Mouse (Mus musculus): ENCODE data around the gene Maml2. TPM values are rescaled to one million over a fixed set of nuclear protein-coding genes. Genes with fewer than 3 reads are reported as not detected.

The Maml2 gene
- total RNA-seq, 1 experiment from 2014 or later, result 5.0 TPM

GRCm38 (mm10) chr9:13565343-13566019, 267.7 kb downstream of the Maml2 start:
- ATAC-seq (replicated peaks in 1 of 2; ENCODE audit: insufficient read depth in 1 of 2, low FRiP score in 2 of 2, low TSS enrichment in 1 of 2, low read depth in 1 of 2, poor library complexity in 2 of 2, severe bottlenecking in 2 of 2), result no peak

GRCm38 (mm10) chr9:13566154-13566885, 268.6 kb downstream of the Maml2 start:
- ATAC-seq (replicated peaks in 1 of 2; ENCODE audit: insufficient read depth in 1 of 2, low FRiP score in 2 of 2, low TSS enrichment in 1 of 2, low read depth in 1 of 2, poor library complexity in 2 of 2, severe bottlenecking in 2 of 2), result no peak

GRCm38 (mm10) chr9:13569023-13569422, 271.3 kb downstream of the Maml2 start:
- no peak for ATAC-seq (replicated peaks in 1 of 2; ENCODE audit: insufficient read depth in 1 of 2, low FRiP score in 2 of 2, low TSS enrichment in 1 of 2, low read depth in 1 of 2, poor library complexity in 2 of 2, severe bottlenecking in 2 of 2)

- ATAC-seq (replicated peaks in 1 of 2; ENCODE audit: insufficient read depth in 1 of 2, low FRiP score in 2 of 2, low TSS enrichment in 1 of 2, low read depth in 1 of 2, poor library complexity in 2 of 2, severe bottlenecking in 2 of 2), result no peak
Measured at GRCm38 (mm10) chr9:13572847-13573246, 275.1 kb downstream of the Maml2 start.

- ATAC-seq (replicated peaks in 1 of 2; ENCODE audit: insufficient read depth in 1 of 2, low FRiP score in 2 of 2, low TSS enrichment in 1 of 2, low read depth in 1 of 2, poor library complexity in 2 of 2, severe bottlenecking in 2 of 2), result peak in 1 of 2 experiments; percentile 24; a peak in 1 of 4 replicates
Measured at GRCm38 (mm10) chr9:13574059-13574458, 276.3 kb downstream of the Maml2 start.

- ATAC-seq (replicated peaks in 1 of 2; ENCODE audit: insufficient read depth in 1 of 2, low FRiP score in 2 of 2, low TSS enrichment in 1 of 2, low read depth in 1 of 2, poor library complexity in 2 of 2, severe bottlenecking in 2 of 2), result peak; percentile 84
Measured at GRCm38 (mm10) chr9:13574913-13575312, 277.2 kb downstream of the Maml2 start.

- no peak for ATAC-seq (replicated peaks in 1 of 2; ENCODE audit: insufficient read depth in 1 of 2, low FRiP score in 2 of 2, low TSS enrichment in 1 of 2, low read depth in 1 of 2, poor library complexity in 2 of 2, severe bottlenecking in 2 of 2)
Measured at GRCm38 (mm10) chr9:13577150-13577549, 279.4 kb downstream of the Maml2 start.

- ATAC-seq (replicated peaks in 1 of 2; ENCODE audit: insufficient read depth in 1 of 2, low FRiP score in 2 of 2, low TSS enrichment in 1 of 2, low read depth in 1 of 2, poor library complexity in 2 of 2, severe bottlenecking in 2 of 2), result no peak
Measured at GRCm38 (mm10) chr9:13581184-13581583, 283.4 kb downstream of the Maml2 start.

GRCm38 (mm10) chr9:13583952-13584351, 286.2 kb downstream of the Maml2 start:
- ATAC-seq (replicated peaks in 1 of 2; ENCODE audit: insufficient read depth in 1 of 2, low FRiP score in 2 of 2, low TSS enrichment in 1 of 2, low read depth in 1 of 2, poor library complexity in 2 of 2, severe bottlenecking in 2 of 2), result no peak

GRCm38 (mm10) chr9:13584435-13584834, 286.7 kb downstream of the Maml2 start:
- ATAC-seq (replicated peaks in 1 of 2; ENCODE audit: insufficient read depth in 1 of 2, low FRiP score in 2 of 2, low TSS enrichment in 1 of 2, low read depth in 1 of 2, poor library complexity in 2 of 2, severe bottlenecking in 2 of 2), result no peak

- peak; percentile 97 for ATAC-seq (replicated peaks in 1 of 2; ENCODE audit: insufficient read depth in 1 of 2, low FRiP score in 2 of 2, low TSS enrichment in 1 of 2, low read depth in 1 of 2, poor library complexity in 2 of 2, severe bottlenecking in 2 of 2)
Measured at GRCm38 (mm10) chr9:13587085-13587933, 289.6 kb downstream of the Maml2 start.

- no peak for ATAC-seq (replicated peaks in 1 of 2; ENCODE audit: insufficient read depth in 1 of 2, low FRiP score in 2 of 2, low TSS enrichment in 1 of 2, low read depth in 1 of 2, poor library complexity in 2 of 2, severe bottlenecking in 2 of 2)
Measured at GRCm38 (mm10) chr9:13588786-13589185, 291.0 kb downstream of the Maml2 start.

GRCm38 (mm10) chr9:13592701-13593100, 294.9 kb downstream of the Maml2 start:
- no peak for ATAC-seq (replicated peaks in 1 of 2; ENCODE audit: insufficient read depth in 1 of 2, low FRiP score in 2 of 2, low TSS enrichment in 1 of 2, low read depth in 1 of 2, poor library complexity in 2 of 2, severe bottlenecking in 2 of 2)

GRCm38 (mm10) chr9:13597736-13598135, 300.0 kb downstream of the Maml2 start:
- ATAC-seq (replicated peaks in 1 of 2; ENCODE audit: insufficient read depth in 1 of 2, low FRiP score in 2 of 2, low TSS enrichment in 1 of 2, low read depth in 1 of 2, poor library complexity in 2 of 2, severe bottlenecking in 2 of 2), result no peak

GRCm38 (mm10) chr9:13598596-13599333, 301.0 kb downstream of the Maml2 start:
- ATAC-seq (replicated peaks in 1 of 2; ENCODE audit: insufficient read depth in 1 of 2, low FRiP score in 2 of 2, low TSS enrichment in 1 of 2, low read depth in 1 of 2, poor library complexity in 2 of 2, severe bottlenecking in 2 of 2), result no peak

GRCm38 (mm10) chr9:13599334-13599614, 301.5 kb downstream of the Maml2 start:
- no peak for ATAC-seq (replicated peaks in 1 of 2; ENCODE audit: insufficient read depth in 1 of 2, low FRiP score in 2 of 2, low TSS enrichment in 1 of 2, low read depth in 1 of 2, poor library complexity in 2 of 2, severe bottlenecking in 2 of 2)

GRCm38 (mm10) chr9:13599800-13600199, 302.0 kb downstream of the Maml2 start:
- ATAC-seq (replicated peaks in 1 of 2; ENCODE audit: insufficient read depth in 1 of 2, low FRiP score in 2 of 2, low TSS enrichment in 1 of 2, low read depth in 1 of 2, poor library complexity in 2 of 2, severe bottlenecking in 2 of 2), result no peak

Measured in hematopoietic stem cell, adult 5-6 weeks (primary cell).